Mouse (Mus musculus) MEL (cell line): ENCODE measurements around the gene Rapgef2.

Experiments
- CTCF ChIP-seq, 3 experiments: IDR thresholded peaks in 2 of 3; conservative IDR thresholded peaks in 1 of 3; 2 replicates each; pipeline ENCODE4 v1.5.1; 2011 to 2012; ENCODE audit warnings: low read length in 3 of 3, low read depth in 2 of 3, mild to moderate bottlenecking in 2 of 3, improper control_type of control experiment in 1 of 3, inconsistent platforms in 1 of 3, mixed read lengths in 1 of 3, moderate library complexity in 1 of 3; ENCODE audit not compliant: control insufficient read depth in 1 of 3, insufficient read depth in 1 of 3, poor library complexity in 1 of 3, severe bottlenecking in 1 of 3
- ETS1 ChIP-seq: IDR thresholded peaks from 2 replicates; pipeline ENCODE4 v1.6.1; 2012; ENCODE audit warnings: low read depth, mild to moderate bottlenecking, inconsistent platforms, low read length, improper control_type of control experiment, moderate library complexity
- HCFC1 ChIP-seq: IDR thresholded peaks from 2 replicates; pipeline ENCODE4 v1.6.1; 2012; ENCODE audit warnings: low read depth, mild to moderate bottlenecking, inconsistent platforms, low read length, improper control_type of control experiment, moderate library complexity

- TF ChIP-seq ETS1 (no peak), CTCF (IDR thresholded peaks at IDR 0.05 in 2 of 3, conservative IDR thresholded peaks at IDR 0.05 in 1 of 3; ENCODE audit: control insufficient read depth in 1 of 3, insufficient read depth in 1 of 3, low read depth in 2 of 3, low read length in 3 of 3, poor library complexity in 1 of 3, severe bottlenecking in 1 of 3) (no peak), HCFC1 (no peak)
Observed at GRCm38 (mm10) chr3:79161834-79162401, 124.4 kb downstream of the Rapgef2 start.
